Mouse (Mus musculus) lung, embryonic 16.5 days (tissue): ENCODE measurements at regions not wholly inside any gene's neighbourhood (a gene's known extent, or its start where the extent isn't known, plus 50 kb on each side); places are given as distances from the start of the nearest gene placed in this dataset.
"Not testable (repeated sequence)": the region's sequence is repeated elsewhere in the genome, so short reads cannot be mapped to it uniquely, and the experiment has no call there.

Source experiments
- ATAC-seq: fragments of 200-750 bp; cut with Nextera tagmentation; 2 replicates; pipeline ENCODE4 v1.8.0; 2017; ENCODE audit warnings: low read depth, mild to moderate bottlenecking, moderate library complexity
- H3K27ac ChIP-seq: fragments of 300-500 bp; sonication (generic); 2 replicates; pipeline ENCODE4 v1.5.1; 2014; ENCODE audit warnings: mild to moderate bottlenecking, control low read depth, low read length
- H3K27me3 ChIP-seq: fragments of 300-500 bp; sonication (generic); 2 replicates; pipeline ENCODE4 v1.6.1; 2014; ENCODE audit warnings: low read depth, low read length, mixed read lengths; ENCODE audit not compliant: control insufficient read depth, insufficient read depth
- H3K36me3 ChIP-seq: fragments of 300-500 bp; sonication (generic); 2 replicates; pipeline ENCODE4 v1.6.1; 2014; ENCODE audit warnings: low read length; ENCODE audit not compliant: control insufficient read depth, insufficient read depth
- H3K4me1 ChIP-seq: fragments of 300-500 bp; sonication (generic); replicated peaks from 2 replicates; pipeline ENCODE4 v1.6.1; 2014; ENCODE audit warnings: low read length, mixed read lengths; ENCODE audit not compliant: control insufficient read depth, insufficient read depth
- H3K4me2 ChIP-seq: fragments of 300-500 bp; sonication (generic); 2 replicates; pipeline ENCODE4 v1.6.1; 2014; ENCODE audit warnings: low read depth, low read length, control low read depth
- H3K4me3 ChIP-seq: fragments of 300-500 bp; sonication (generic); 2 replicates; pipeline ENCODE4 v1.5.1; 2014; ENCODE audit warnings: mild to moderate bottlenecking, low read length, control low read depth
- H3K9ac ChIP-seq: fragments of 300-500 bp; sonication (generic); 2 replicates; pipeline ENCODE4 v1.6.1; 2014; ENCODE audit warnings: low read length, control low read depth
- H3K9me3 ChIP-seq: fragments of 300-500 bp; sonication (generic); 2 replicates; pipeline ENCODE4 v1.6.1; 2016; ENCODE audit warnings: low read length; ENCODE audit not compliant: control insufficient read depth
- WGBS: fragments of 180-500 bp; shearing (Covaris S2); extraction: QIAGEN DNeasy Blood & Tissue Kit; methylation state at CpG from one replicate; pipeline ENCODE4 v1.1.7; 2014; 5-methylcytosine and 5-hydroxymethylcytosine counted together

DNA sequence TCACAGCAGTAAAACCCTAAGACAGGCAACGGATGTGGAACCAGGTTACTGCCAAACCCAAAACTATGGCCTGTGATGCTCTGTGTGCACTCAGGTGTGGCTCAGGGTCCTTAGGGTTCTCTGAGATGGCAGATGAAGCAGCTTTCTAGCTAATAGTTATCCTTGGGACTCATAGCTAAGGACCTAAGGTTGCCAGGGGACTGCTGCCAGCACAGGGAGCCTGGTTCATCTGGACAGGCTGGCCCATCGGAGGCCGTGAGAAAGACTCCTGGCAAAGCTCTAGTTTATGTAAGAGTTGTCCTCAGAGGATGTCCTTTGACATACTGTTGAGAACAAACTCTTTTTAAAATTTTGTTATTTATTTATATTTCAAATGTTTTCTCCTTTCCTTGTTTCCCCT, 97.9 kb upstream of the Cnksr3 start:
- H3K9ac ChIP-seq, result no peak overlapping the region
- no peak overlapping the region for H3K27ac ChIP-seq
- H3K4me3 ChIP-seq, result no peak overlapping the region
- no peak overlapping the region for H3K4me2 ChIP-seq
- ATAC-seq, result no peak
- H3K4me1 ChIP-seq, result no peaks in the 10 kb centered on the region
- no peaks in the 10 kb centered on the region for H3K27me3 ChIP-seq
- no peaks in the 10 kb centered on the region for H3K9me3 ChIP-seq
- no peaks in the 10 kb centered on the region for H3K36me3 ChIP-seq
- WGBS, result 83% methylated on average over 3 of the region's 3 CpGs

GRCm38 (mm10) chr10:7305881-7306280, 93.8 kb upstream of the Cnksr3 start:
- WGBS, result 39% methylated on average over 3 of the region's 3 CpGs
- H3K36me3 ChIP-seq, H3K27me3 ChIP-seq, H3K9me3 ChIP-seq, H3K4me3 ChIP-seq, H3K27ac ChIP-seq, ATAC-seq, H3K4me1 ChIP-seq, H3K9ac ChIP-seq, H3K4me2 ChIP-seq: not testable (repeated sequence)

DNA sequence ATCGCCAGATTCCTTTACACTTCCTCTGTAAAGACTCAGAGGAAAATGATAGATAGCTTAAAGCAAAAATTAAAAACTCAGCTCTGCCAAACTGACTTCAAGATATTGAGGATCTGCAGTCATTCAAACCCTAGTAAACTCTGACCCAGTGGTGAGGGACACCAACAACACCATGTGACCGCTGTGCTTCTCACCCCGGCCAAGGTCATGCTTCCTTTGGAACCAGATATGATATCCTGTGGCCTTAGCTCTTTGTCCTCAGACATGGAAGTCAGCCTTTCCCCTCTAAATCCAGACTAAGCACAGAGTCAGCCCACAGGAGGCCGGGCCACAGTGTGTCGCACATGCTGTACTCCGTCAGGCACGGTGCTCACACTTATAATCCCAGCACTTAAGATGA, 86.3 kb upstream of the Cnksr3 start:
- H3K36me3 ChIP-seq, result no peaks in the 10 kb centered on the region
- no peaks in the 10 kb centered on the region for H3K9me3 ChIP-seq
- no peak for ATAC-seq
- no peaks in the 10 kb centered on the region for H3K4me1 ChIP-seq
- WGBS, result 81% methylated on average over 7 of the region's 7 CpGs
- no peaks in the 10 kb centered on the region for H3K27me3 ChIP-seq
- H3K9ac ChIP-seq, result no peak overlapping the region
- no peak overlapping the region for H3K4me3 ChIP-seq
- H3K27ac ChIP-seq, result no peak overlapping the region
- no peak overlapping the region for H3K4me2 ChIP-seq

- H3K9me3 ChIP-seq, result no peaks in the 10 kb centered on the region
These were observed 83.9 kb upstream of the Cnksr3 start for GRCm38 (mm10) chr10:7295921-7296320.

GRCm38 (mm10) chr10:7293203-7293602, 81.2 kb upstream of the Cnksr3 start:
- WGBS, result 57% methylated on average over 5 of the region's 5 CpGs
- Histone ChIP-seq H3K4me2 (no peak overlapping the region), H3K9me3 (no peaks in the 10 kb centered on the region), H3K9ac (no peak overlapping the region), H3K4me1 (peaks cover 7% of the 10 kb centered on the region; the same call in 1 of the 2 replicates), H3K36me3 (no peaks in the 10 kb centered on the region), H3K4me3 (no peak overlapping the region), H3K27me3 (no peaks in the 10 kb centered on the region), H3K27ac (no peak overlapping the region)
- no peak for ATAC-seq

More at GRCm38 (mm10) chr10:7295921-7296320, 83.9 kb upstream of the Cnksr3 start:
- no peaks in the 10 kb centered on the region for H3K4me1 ChIP-seq
- no peaks in the 10 kb centered on the region for H3K27me3 ChIP-seq
- no peak overlapping the region for H3K4me3 ChIP-seq
- H3K9ac ChIP-seq, result no peak overlapping the region
- no peak for ATAC-seq
- no peak overlapping the region for H3K27ac ChIP-seq
- 86% methylated on average over 5 of the region's 5 CpGs for WGBS
- no peak overlapping the region for H3K4me2 ChIP-seq
- H3K36me3 ChIP-seq, result no peaks in the 10 kb centered on the region

DNA sequence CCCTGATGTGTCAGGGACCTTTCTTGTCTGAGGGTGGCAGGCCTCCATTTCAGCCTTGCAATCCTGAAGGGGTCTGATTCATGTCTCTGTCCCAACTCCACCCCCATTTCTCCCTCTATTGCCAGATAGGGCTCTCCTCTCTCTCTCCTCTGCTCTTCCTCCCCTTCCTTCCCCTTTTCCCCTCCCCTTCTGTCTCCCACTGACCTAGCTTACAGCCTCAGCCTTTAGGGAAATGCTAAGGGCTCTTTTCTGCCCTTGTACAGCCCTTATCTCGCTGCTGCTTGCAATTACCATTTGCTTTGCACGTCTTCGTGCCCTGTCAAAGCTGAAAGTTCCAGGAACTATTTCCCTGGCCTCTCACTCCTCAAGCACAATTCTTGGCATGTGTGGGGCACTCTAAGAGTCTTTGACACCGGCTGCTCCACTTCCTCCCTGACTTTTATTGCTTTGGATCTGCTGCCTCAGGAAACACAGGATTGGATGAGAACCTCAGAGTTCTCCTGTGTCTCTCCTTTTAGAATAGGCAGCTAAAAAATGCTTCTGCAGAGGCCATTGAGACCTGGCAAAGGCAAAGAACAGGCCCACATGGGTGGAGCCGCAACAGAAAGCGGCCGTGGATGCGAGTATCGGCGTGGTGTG, 77.9 kb upstream of the Cnksr3 start:
- Histone ChIP-seq H3K27ac (peak overlapping the region; percentile 74), H3K36me3 (no peaks in the 10 kb centered on the region), H3K9me3 (no peaks in the 10 kb centered on the region), H3K9ac (no peak overlapping the region), H3K27me3 (no peaks in the 10 kb centered on the region), H3K4me3 (no peak overlapping the region), H3K4me1 (peaks cover 7% of the 10 kb centered on the region; the same call in 1 of the 2 replicates), H3K4me2 (no peak overlapping the region)
- peak; percentile 90 for ATAC-seq
- 48% methylated on average over 10 of the region's 10 CpGs for WGBS

- Histone ChIP-seq H3K36me3 (no peaks in the 10 kb centered on the region), H3K4me2 (no peak overlapping the region), H3K4me3 (no peak overlapping the region), H3K27me3 (no peaks in the 10 kb centered on the region), H3K27ac (no peak overlapping the region), H3K4me1 (peaks cover 7% of the 10 kb centered on the region; the same call in 1 of the 2 replicates), H3K9me3 (no peaks in the 10 kb centered on the region), H3K9ac (no peak overlapping the region)
- 69% methylated on average over 7 of the region's 7 CpGs for WGBS
- no peak for ATAC-seq
These were observed 73.3 kb upstream of the Cnksr3 start for GRCm38 (mm10) chr10:7285112-7285905.

GRCm38 (mm10) chr10:7280429-7280828, 68.4 kb upstream of the Cnksr3 start:
- Histone ChIP-seq H3K4me2 (no peak overlapping the region), H3K4me3 (no peak overlapping the region), H3K36me3 (no peaks in the 10 kb centered on the region), H3K27me3 (no peaks in the 10 kb centered on the region), H3K4me1 (0 out of 2 replicates have a peak, but pooled peaks cover 2% of the 10 kb centered on the region), H3K9me3 (no peaks in the 10 kb centered on the region), H3K27ac (no peak overlapping the region), H3K9ac (no peak overlapping the region)
- 78% methylated on average over 2 of the region's 2 CpGs for WGBS
- no peak for ATAC-seq

- 33% methylated on average over 5 of the region's 5 CpGs for WGBS
- Histone ChIP-seq H3K4me1 (0 out of 2 replicates have a peak, but pooled peaks cover 5% of the 10 kb centered on the region), H3K36me3 (no peaks in the 10 kb centered on the region), H3K27ac (peak overlapping the region; percentile 75), H3K4me3 (no peak overlapping the region), H3K27me3 (no peaks in the 10 kb centered on the region), H3K9me3 (no peaks in the 10 kb centered on the region), H3K4me2 (no peak overlapping the region), H3K9ac (no peak overlapping the region)
- peak; percentile 82 for ATAC-seq
These were observed 66.8 kb upstream of the Cnksr3 start for GRCm38 (mm10) chr10:7278820-7279219.
